Mouse (Mus musculus) cerebellum, adult 11 months (tissue): ENCODE data around the gene Rragc.
"Not testable (repeated sequence)": the region's sequence is repeated elsewhere in the genome, so short reads cannot be mapped to it uniquely, and the experiment has no call there.

Experiments
- DNase-seq: peaks from one replicate; pipeline ENCODE4 v3.0.0; 2022

Rragc gene

GRCm38 (mm10) chr4:123916748-123917547 is at the start of gene Rragc:
Gene Rragc, plus strand, starts transcription at chr4:123917446.
- DNase-seq, result peak; percentile 100

- DNase-seq, result no peak
Measured at GRCm38 (mm10) chr4:123893726-123894125, 23.5 kb upstream of the Rragc start.

- no peak for DNase-seq
Measured at GRCm38 (mm10) chr4:123894295-123894694, 23.0 kb upstream of the Rragc start.

- peak; percentile 36 for DNase-seq
Measured at GRCm38 (mm10) chr4:123898696-123899095, 18.6 kb upstream of the Rragc start.

GRCm38 (mm10) chr4:123903432-123903831 is 13.8 kb upstream of the Rragc start:
- DNase-seq, result no peak

GRCm38 (mm10) chr4:123904333-123905125 is 12.7 kb upstream of the Rragc start, which contains the start of gene Mycbp:
Gene Mycbp, plus strand, starts transcription at chr4:123904832.
- DNase-seq, result peak; percentile 99

GRCm38 (mm10) chr4:123905126-123905668 is 12.0 kb upstream of the Rragc start:
- DNase-seq, result no peak

- DNase-seq, result no peak
Measured at GRCm38 (mm10) chr4:123911503-123911902, 5.7 kb upstream of the Rragc start.

- DNase-seq, result no peak
Measured at GRCm38 (mm10) chr4:123912431-123912830, 4.8 kb upstream of the Rragc start.

- no peak for DNase-seq
Measured at GRCm38 (mm10) chr4:123917548-123918140, 398 bp downstream of the Rragc start, which contains the start of gene 4930535I16Rik. Gene 4930535I16Rik, minus strand, starts transcription at chr4:123918022.

GRCm38 (mm10) chr4:123918851-123919250 is 1.6 kb downstream of the Rragc start:
- DNase-seq, result no peak

GRCm38 (mm10) chr4:123921055-123921565 is 3.9 kb downstream of the Rragc start:
- no peak for DNase-seq

- no peak for DNase-seq
Measured at GRCm38 (mm10) chr4:123927961-123928360, 10.7 kb downstream of the Rragc start.

- DNase-seq, result no peak
Measured at GRCm38 (mm10) chr4:123929994-123930393, 12.7 kb downstream of the Rragc start.

- DNase-seq, result peak; percentile 27
Measured at GRCm38 (mm10) chr4:123934306-123934705, 17.1 kb downstream of the Rragc start.

GRCm38 (mm10) chr4:123936059-123936458 is 18.8 kb downstream of the Rragc start:
- no peak for DNase-seq

- DNase-seq, result peak; percentile 36
Measured at GRCm38 (mm10) chr4:123939838-123940237, 22.6 kb downstream of the Rragc start.

GRCm38 (mm10) chr4:123940878-123941277 is 23.6 kb downstream of the Rragc start:
- not testable (repeated sequence) for DNase-seq

- no peak for DNase-seq
Measured at GRCm38 (mm10) chr4:123946701-123947100, 29.5 kb downstream of the Rragc start.

- DNase-seq, result no peak
Measured at GRCm38 (mm10) chr4:123947149-123947548, 29.9 kb downstream of the Rragc start.

- DNase-seq, result no peak
Measured at GRCm38 (mm10) chr4:123948901-123949300, 31.7 kb downstream of the Rragc start.

GRCm38 (mm10) chr4:123949649-123950048 is 32.4 kb downstream of the Rragc start:
- DNase-seq, result no peak

GRCm38 (mm10) chr4:123952059-123952458 is 34.8 kb downstream of the Rragc start:
- DNase-seq, result no peak
